Mouse (Mus musculus) C2C12 (cell line): ENCODE measurements around the gene Castor1.

Experiments
- CEBPB ChIP-seq: IDR thresholded peaks from one replicate; pipeline ENCODE4 v1.6.1; 2011; ENCODE audit warnings: low read depth, mild to moderate bottlenecking, control low read depth, moderate library complexity
- CTCF ChIP-seq: IDR thresholded peaks from one replicate; pipeline ENCODE4 v1.5.1; 2011; ENCODE audit not compliant: control insufficient read depth, insufficient read depth, insufficient read length
- MAX ChIP-seq: IDR thresholded peaks from one replicate; pipeline ENCODE4 v1.6.1; 2011; ENCODE audit warnings: mild to moderate bottlenecking, control low read depth

DNA sequence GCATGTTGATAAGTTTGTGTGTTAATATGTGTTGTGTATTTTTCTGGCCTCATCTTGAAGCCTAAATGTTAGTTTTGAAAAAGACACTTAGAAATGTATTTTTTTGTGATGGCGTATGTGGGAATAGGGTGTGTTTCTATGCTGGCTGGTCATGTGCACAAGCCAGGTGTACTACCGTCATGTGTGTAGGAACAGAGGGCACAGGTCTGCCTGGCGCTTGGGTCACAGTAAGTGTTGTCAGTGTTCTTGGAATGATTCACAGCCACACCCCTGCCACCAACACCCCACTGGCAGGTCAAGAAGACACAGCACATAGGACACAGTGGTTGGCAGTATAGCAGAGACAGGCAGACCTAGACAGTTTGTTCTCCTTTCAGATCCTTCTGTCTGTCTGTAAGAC lies 31.1 kb downstream of the Castor1 start:
- no peak for TF ChIP-seq CTCF
- no peak for TF ChIP-seq CEBPB
- no peak for TF ChIP-seq MAX
